In the genomic region with DNA sequence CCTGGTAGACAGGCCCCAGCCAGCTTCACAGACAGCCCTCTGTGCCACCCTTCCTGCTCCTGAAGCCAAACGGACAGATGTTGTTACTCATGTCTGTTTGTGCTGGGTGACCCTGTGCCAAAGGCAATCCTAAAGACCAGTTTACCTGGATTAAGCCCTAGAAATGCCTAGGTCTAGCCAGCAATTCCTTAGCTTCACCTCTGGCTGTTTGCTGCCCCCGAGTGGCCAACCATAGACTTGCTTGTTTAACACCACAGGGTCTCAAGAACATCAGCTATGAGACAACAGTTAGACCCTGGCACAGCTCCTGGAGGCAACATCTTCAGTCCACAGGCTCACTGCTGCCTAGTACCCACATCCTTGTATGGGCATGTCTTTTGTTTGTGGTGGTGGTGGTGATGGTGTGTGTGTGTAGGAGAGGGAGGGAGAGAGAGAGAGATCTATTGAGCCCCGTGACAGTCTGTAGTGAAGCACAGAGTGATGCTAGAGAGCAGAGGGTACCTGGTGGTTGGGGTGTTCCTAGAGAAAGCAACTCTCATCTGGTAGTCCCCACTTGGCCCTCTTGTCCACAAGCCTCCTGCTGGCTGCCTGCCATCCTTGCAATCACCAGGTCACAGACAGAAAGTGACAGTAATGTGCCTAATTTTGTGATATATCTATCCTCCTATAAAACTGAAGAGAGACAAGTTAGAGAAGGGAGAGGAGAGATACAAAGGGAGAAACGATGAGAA, we compare ENCODE assay signal across 8 mouse cellular contexts. TPM values are rescaled to one million over a fixed set of nuclear protein-coding genes. Genes with fewer than 3 reads are reported as not detected.
DNase-seq lines count a peak whose midpoint lies in the region; ATAC-seq lines count a peak whose summit lies in the region.

No protein-coding gene starts in this region.

- H3K27ac ChIP-seq in heart, embryonic 11.5 days (ENCODE audit: low read depth, low read length) = no peak overlapping the region
- H3K27ac ChIP-seq in intestine, embryonic 15.5 days = no peak overlapping the region
- H3K27ac ChIP-seq in midbrain, embryonic 15.5 days = no peak overlapping the region

- H3K9ac ChIP-seq in heart, embryonic 11.5 days (ENCODE audit: low read depth, low read length) = no peak overlapping the region; the same call in 1 of the 2 replicates
- H3K9ac ChIP-seq in intestine, embryonic 15.5 days = no peak overlapping the region
- H3K9ac ChIP-seq in midbrain, embryonic 15.5 days = no peak overlapping the region

- H3K4me2 ChIP-seq in heart, embryonic 11.5 days = no peak overlapping the region
- no peak overlapping the region for H3K4me2 ChIP-seq in intestine, embryonic 15.5 days (replicated peaks)
- no peak overlapping the region for H3K4me2 ChIP-seq in midbrain, embryonic 15.5 days

- H3K27me3 ChIP-seq in heart, embryonic 11.5 days (ENCODE audit: control insufficient read depth, insufficient read depth, low read length) = no peaks in the 10 kb centered on the region
- no peaks in the 10 kb centered on the region for H3K27me3 ChIP-seq in intestine, embryonic 15.5 days (replicated peaks)
- H3K27me3 ChIP-seq in midbrain, embryonic 15.5 days (replicated peaks) = no peaks in the 10 kb centered on the region

- no peak for ATAC-seq in heart, embryonic 11.5 days (replicated peaks; ENCODE audit: insufficient number of reproducible peaks, low FRiP score, low TSS enrichment)
- ATAC-seq in intestine, embryonic 15.5 days = peak; percentile 38
- peak; percentile 30; the same call in 1 of the 2 replicates for ATAC-seq in midbrain, embryonic 15.5 days (replicated peaks)

- peaks cover 4% of the 10 kb centered on the region; the same call in 1 of the 2 replicates for H3K36me3 ChIP-seq in heart, embryonic 11.5 days (ENCODE audit: control insufficient read depth, insufficient read depth, low read length)
- H3K36me3 ChIP-seq in intestine, embryonic 15.5 days = peaks cover 7% of the 10 kb centered on the region
- H3K36me3 ChIP-seq in midbrain, embryonic 15.5 days (replicated peaks) = peaks cover 7% of the 10 kb centered on the region

- H3K9me3 ChIP-seq in heart, embryonic 11.5 days (replicated peaks; ENCODE audit: control insufficient read depth, low read length) = no peaks in the 10 kb centered on the region
- no peaks in the 10 kb centered on the region for H3K9me3 ChIP-seq in intestine, embryonic 15.5 days
- no peaks in the 10 kb centered on the region for H3K9me3 ChIP-seq in midbrain, embryonic 15.5 days

- intact Hi-C loops in left cerebral cortex, postnatal 25 days (cut with DNase I) = loop anchor here (1.0 kb wide), 1 partner anchor 79 kb away; no protein-coding TSS in a partner anchor

- no peaks in the 10 kb centered on the region for H3K4me1 ChIP-seq in heart, embryonic 11.5 days (ENCODE audit: control insufficient read depth, insufficient read depth, low read length)
- no peaks in the 10 kb centered on the region for H3K4me1 ChIP-seq in intestine, embryonic 15.5 days (replicated peaks)
- no peaks in the 10 kb centered on the region for H3K4me1 ChIP-seq in midbrain, embryonic 15.5 days

- no peak overlapping the region for H3K4me3 ChIP-seq in heart, embryonic 11.5 days (ENCODE audit: low read depth, low read length)
- no peak overlapping the region for H3K4me3 ChIP-seq in intestine, embryonic 15.5 days (replicated peaks)
- no peak overlapping the region for H3K4me3 ChIP-seq in midbrain, embryonic 15.5 days

- DNase-seq in heart, adult 11 months = peak; percentile 94
- peak; percentile 70 for DNase-seq in cerebellum, adult 8-10 months
- DNase-seq in frontal cortex, postnatal 25 days (ENCODE audit: low spot score in 2 of 2) = peak; percentile 56 to 65
- DNase-seq in left cerebral cortex, postnatal 25 days (ENCODE audit: low spot score in 2 of 2) = peak; percentile 63 to 75
- peak; percentile 54 to 64 for DNase-seq in spleen, postnatal 36 days (ENCODE audit: low spot score in 2 of 2)

- WGBS in heart, embryonic 11.5 days (ENCODE audit: insufficient replicate concordance) = 31% methylated on average over 4 of the region's 4 CpGs
- WGBS in intestine, embryonic 15.5 days = 30% methylated on average over 4 of the region's 4 CpGs
- 35% methylated on average over 4 of the region's 4 CpGs for WGBS in midbrain, embryonic 15.5 days

RNA-seq across cellular contexts. Expression of a gene that starts 7.8 kb away (rescaled TPM):
- polyA plus RNA-seq in heart, embryonic 11.5 days (2014; fragmentation: Nextera tagmentation; extraction: Ambion mirVana) = 67.0 and 70.6 TPM in 2 replicates
- polyA plus RNA-seq in intestine, embryonic 15.5 days (2015; fragmentation: Nextera tagmentation; extraction: Ambion mirVana) = 61.4 and 62.2 TPM in 2 replicates
- total RNA-seq in left cerebral cortex, postnatal 25 days (2021) = 10 to 100 TPM; 14.1 to 16.7 TPM
- 22.0 and 22.7 TPM in 2 replicates for polyA plus RNA-seq in midbrain, embryonic 15.5 days (2015; fragmentation: Nextera tagmentation; extraction: Ambion mirVana)

RNA-seq across cellular contexts. Expression of a gene that starts 14.9 kb away (rescaled TPM):
- 1.5 and 1.6 TPM in 2 replicates for polyA plus RNA-seq in heart, embryonic 11.5 days (2014; fragmentation: Nextera tagmentation; extraction: Ambion mirVana)
- polyA plus RNA-seq in intestine, embryonic 15.5 days (2015; fragmentation: Nextera tagmentation; extraction: Ambion mirVana) = 2.7 and 2.8 TPM in 2 replicates
- 1 to 10 TPM; 5.4 to 5.9 TPM for total RNA-seq in left cerebral cortex, postnatal 25 days (2021)
- polyA plus RNA-seq in midbrain, embryonic 15.5 days (2015; fragmentation: Nextera tagmentation; extraction: Ambion mirVana) = 1.3 and 1.6 TPM in 2 replicates

RNA-seq across cellular contexts. Expression of a gene that starts 25.5 kb away (rescaled TPM):
- 17.3 and 24.0 TPM in 2 replicates for polyA plus RNA-seq in heart, embryonic 11.5 days (2014; fragmentation: Nextera tagmentation; extraction: Ambion mirVana)
- polyA plus RNA-seq in intestine, embryonic 15.5 days (2015; fragmentation: Nextera tagmentation; extraction: Ambion mirVana) = 29.7 and 32.1 TPM in 2 replicates
- 10 to 100 TPM; 17.3 to 18.9 TPM for total RNA-seq in left cerebral cortex, postnatal 25 days (2021)
- 16.9 and 18.7 TPM in 2 replicates for polyA plus RNA-seq in midbrain, embryonic 15.5 days (2015; fragmentation: Nextera tagmentation; extraction: Ambion mirVana)

RNA-seq across cellular contexts. Expression of a gene that starts 25.5 kb away (rescaled TPM):
- 9.0 and 12.3 TPM in 2 replicates for polyA plus RNA-seq in heart, embryonic 11.5 days (2014; fragmentation: Nextera tagmentation; extraction: Ambion mirVana)
- 8.1 and 8.6 TPM in 2 replicates for polyA plus RNA-seq in intestine, embryonic 15.5 days (2015; fragmentation: Nextera tagmentation; extraction: Ambion mirVana)
- 10 to 100 TPM; 20.7 to 20.9 TPM for total RNA-seq in left cerebral cortex, postnatal 25 days (2021)
- polyA plus RNA-seq in midbrain, embryonic 15.5 days (2015; fragmentation: Nextera tagmentation; extraction: Ambion mirVana) = 24.2 and 28.7 TPM in 2 replicates

RNA-seq across cellular contexts. Expression of a gene that starts 32.9 kb away (rescaled TPM):
- polyA plus RNA-seq in heart, embryonic 11.5 days (2014; fragmentation: Nextera tagmentation; extraction: Ambion mirVana) = 41.3 and 48.3 TPM in 2 replicates
- 35.1 and 38.6 TPM in 2 replicates for polyA plus RNA-seq in intestine, embryonic 15.5 days (2015; fragmentation: Nextera tagmentation; extraction: Ambion mirVana)
- 10 to 100 TPM; 35.1 to 35.8 TPM for total RNA-seq in left cerebral cortex, postnatal 25 days (2021)
- polyA plus RNA-seq in midbrain, embryonic 15.5 days (2015; fragmentation: Nextera tagmentation; extraction: Ambion mirVana) = 67.0 and 73.5 TPM in 2 replicates
